Mouse (Mus musculus) heart, embryonic 15.5 days (tissue): ENCODE results near the gene Pkd2. TPM values are rescaled to one million over a fixed set of nuclear protein-coding genes. Genes with fewer than 3 reads are reported as not detected.

Experiments used
- ATAC-seq: fragments of 200-750 bp; cut with Nextera tagmentation; replicated peaks from 2 replicates; pipeline ENCODE4 v1.8.0; 2017; ENCODE audit warnings: low read depth, moderate TSS enrichment; ENCODE audit not compliant: insufficient number of reproducible peaks, insufficient read depth, low FRiP score
- H3K27ac ChIP-seq: fragments of 300-500 bp; sonication (generic); 2 replicates; pipeline ENCODE4 v1.5.1; 2015; ENCODE audit warnings: mild to moderate bottlenecking, inconsistent platforms
- H3K27me3 ChIP-seq: fragments of 300-500 bp; sonication (generic); 2 replicates; pipeline ENCODE4 v1.6.1; 2015; ENCODE audit warnings: inconsistent platforms
- H3K36me3 ChIP-seq: fragments of 300-500 bp; sonication (generic); 2 replicates; pipeline ENCODE4 v1.6.1; 2015; ENCODE audit warnings: mild to moderate bottlenecking, inconsistent platforms
- H3K4me1 ChIP-seq: fragments of 300-500 bp; sonication (generic); replicated peaks from 2 replicates; pipeline ENCODE4 v1.6.1; 2015; ENCODE audit warnings: inconsistent platforms
- H3K4me2 ChIP-seq: fragments of 300-500 bp; sonication (generic); 2 replicates; pipeline ENCODE4 v1.6.1; 2015; ENCODE audit warnings: inconsistent platforms, mild to moderate bottlenecking, moderate library complexity
- H3K4me3 ChIP-seq: fragments of 300-500 bp; sonication (generic); 2 replicates; pipeline ENCODE4 v1.5.1; 2015; ENCODE audit warnings: mild to moderate bottlenecking, inconsistent platforms
- H3K9ac ChIP-seq: fragments of 300-500 bp; sonication (generic); 2 replicates; pipeline ENCODE4 v1.6.1; 2015; ENCODE audit warnings: mild to moderate bottlenecking, inconsistent platforms
- H3K9me3 ChIP-seq: fragments of 300-500 bp; sonication (generic); replicated peaks from 2 replicates; pipeline ENCODE4 v1.6.1; 2016; ENCODE audit warnings: inconsistent platforms
- WGBS: fragments of 180-500 bp; shearing (Covaris S2); methylation state at CpG from one replicate; pipeline ENCODE4 v1.1.7; 2015; ENCODE audit warnings: mixed read lengths; 5-methylcytosine and 5-hydroxymethylcytosine counted together
- polyA plus RNA-seq: library from polyadenylated mRNA; unstranded; fragments of >200 nt; fragmentation: Nextera tagmentation; extraction: Ambion mirVana; gene quantifications from 2 replicates; pipeline ENCODE4 v1.2.1, GENCODE M21; 2015

The Pkd2 gene
- polyA plus RNA-seq = 8.0 and 9.4 TPM in 2 replicates

GRCm38 (mm10) chr5:104458832-104459705 lies at the start of gene Pkd2:
Gene Pkd2 (plus strand): TSS chr5:104459450.
- ATAC-seq = peak; percentile 91
- 12% methylated on average over 42 of the region's 46 CpGs for WGBS
- Histone ChIP-seq H3K4me2 (peak within 1 kb of the TSS; percentile 68), H3K9ac (peak within 1 kb of the TSS; percentile 94), H3K9me3 (no peaks in the 10 kb centered on the region), H3K4me3 (peak within 1 kb of the TSS; percentile 89), H3K27me3 (no peaks in the 10 kb centered on the region), H3K27ac (peak within 1 kb of the TSS; percentile 94), H3K36me3 (no peaks in the 10 kb centered on the region), H3K4me1 (peaks cover 11% of the 10 kb centered on the region)

- no peaks in the 10 kb centered on the region for H3K27me3 ChIP-seq
- H3K9me3 ChIP-seq = no peaks in the 10 kb centered on the region
- no peak overlapping the region for H3K27ac ChIP-seq
- no peak overlapping the region for H3K9ac ChIP-seq
- H3K36me3 ChIP-seq = no peaks in the 10 kb centered on the region
- no peaks in the 10 kb centered on the region for H3K4me1 ChIP-seq
- no peak for ATAC-seq
- no peak overlapping the region for H3K4me2 ChIP-seq
- H3K4me3 ChIP-seq = no peak overlapping the region
- 70% methylated on average over 2 of the region's 2 CpGs for WGBS
These were observed 43.3 kb upstream of the Pkd2 start for GRCm38 (mm10) chr5:104415999-104416398.

GRCm38 (mm10) chr5:104417028-104417427 lies 42.2 kb upstream of the Pkd2 start:
- no peaks in the 10 kb centered on the region for H3K4me1 ChIP-seq
- no peak for ATAC-seq
- H3K9me3 ChIP-seq = no peaks in the 10 kb centered on the region
- 68% methylated on average over 3 of the region's 3 CpGs for WGBS
- H3K4me2 ChIP-seq = no peak overlapping the region
- H3K36me3 ChIP-seq = no peaks in the 10 kb centered on the region
- H3K9ac ChIP-seq = no peak overlapping the region
- H3K27ac ChIP-seq = no peak overlapping the region
- H3K4me3 ChIP-seq = no peak overlapping the region
- no peaks in the 10 kb centered on the region for H3K27me3 ChIP-seq

GRCm38 (mm10) chr5:104417721-104418120 lies 41.5 kb upstream of the Pkd2 start:
- Histone ChIP-seq H3K27me3 (no peaks in the 10 kb centered on the region), H3K27ac (no peak overlapping the region), H3K36me3 (no peaks in the 10 kb centered on the region), H3K9me3 (no peaks in the 10 kb centered on the region), H3K9ac (no peak overlapping the region), H3K4me2 (no peak overlapping the region), H3K4me3 (no peak overlapping the region), H3K4me1 (no peaks in the 10 kb centered on the region)
- no peak for ATAC-seq
- WGBS = 74% methylated on average over 1 of the region's 1 CpGs

- no peak overlapping the region for H3K27ac ChIP-seq
- no peaks in the 10 kb centered on the region for H3K9me3 ChIP-seq
- H3K4me3 ChIP-seq = no peak overlapping the region
- H3K4me1 ChIP-seq = no peaks in the 10 kb centered on the region
- no peak overlapping the region for H3K4me2 ChIP-seq
- no peak overlapping the region for H3K9ac ChIP-seq
- ATAC-seq = no peak
- 64% methylated on average over 2 of the region's 2 CpGs for WGBS
- H3K27me3 ChIP-seq = no peaks in the 10 kb centered on the region
- no peaks in the 10 kb centered on the region for H3K36me3 ChIP-seq
These were observed 37.2 kb upstream of the Pkd2 start for GRCm38 (mm10) chr5:104422039-104422438.

- no peaks in the 10 kb centered on the region for H3K27me3 ChIP-seq
- ATAC-seq = no peak
- H3K9ac ChIP-seq = no peak overlapping the region
- no peaks in the 10 kb centered on the region for H3K36me3 ChIP-seq
- H3K9me3 ChIP-seq = no peaks in the 10 kb centered on the region
- 78% methylated on average over 3 of the region's 3 CpGs for WGBS
- no peak overlapping the region for H3K4me3 ChIP-seq
- no peaks in the 10 kb centered on the region for H3K4me1 ChIP-seq
- no peak overlapping the region for H3K27ac ChIP-seq
- H3K4me2 ChIP-seq = no peak overlapping the region
These were observed 35.4 kb upstream of the Pkd2 start for GRCm38 (mm10) chr5:104423861-104424260.

- Histone ChIP-seq H3K4me3 (no peak overlapping the region), H3K27ac (no peak overlapping the region), H3K9me3 (no peaks in the 10 kb centered on the region), H3K27me3 (no peaks in the 10 kb centered on the region), H3K4me2 (no peak overlapping the region), H3K4me1 (no peaks in the 10 kb centered on the region), H3K9ac (no peak overlapping the region), H3K36me3 (no peaks in the 10 kb centered on the region)
- 59% methylated on average over 8 of the region's 8 CpGs for WGBS
- no peak for ATAC-seq
These were observed 33.3 kb upstream of the Pkd2 start for GRCm38 (mm10) chr5:104425949-104426348.

GRCm38 (mm10) chr5:104432886-104433285 lies 26.4 kb upstream of the Pkd2 start:
- no peak for ATAC-seq
- H3K4me2 ChIP-seq = peak overlapping the region; percentile 53
- no peaks in the 10 kb centered on the region for H3K36me3 ChIP-seq
- H3K9ac ChIP-seq = no peak overlapping the region
- no peak overlapping the region for H3K27ac ChIP-seq
- H3K4me1 ChIP-seq = peaks cover 7% of the 10 kb centered on the region; the same call in 1 of the 2 replicates
- H3K9me3 ChIP-seq = no peaks in the 10 kb centered on the region
- 0 out of 2 replicates have a peak overlapping the region, but pooled peaks have one; percentile 13 for H3K4me3 ChIP-seq
- WGBS = 35% methylated on average over 12 of the region's 12 CpGs
- H3K27me3 ChIP-seq = no peaks in the 10 kb centered on the region

- Histone ChIP-seq H3K9me3 (no peaks in the 10 kb centered on the region), H3K9ac (no peak overlapping the region), H3K36me3 (no peaks in the 10 kb centered on the region), H3K27me3 (no peaks in the 10 kb centered on the region), H3K27ac (no peak overlapping the region), H3K4me1 (peaks cover 7% of the 10 kb centered on the region; the same call in 1 of the 2 replicates), H3K4me3 (no peak overlapping the region), H3K4me2 (no peak overlapping the region)
- WGBS = 40% methylated on average over 6 of the region's 6 CpGs
- ATAC-seq = no peak
These were observed 25.2 kb upstream of the Pkd2 start for GRCm38 (mm10) chr5:104433968-104434565.

GRCm38 (mm10) chr5:104434835-104435301 lies 24.4 kb upstream of the Pkd2 start, which contains the start of gene Spp1:
Gene Spp1 (plus strand): TSS chr5:104435118.
- Histone ChIP-seq H3K9me3 (no peaks in the 10 kb centered on the region), H3K27me3 (no peaks in the 10 kb centered on the region), H3K9ac (no peak within 1 kb of the TSS), H3K4me2 (no peak within 1 kb of the TSS), H3K4me3 (no peak within 1 kb of the TSS), H3K36me3 (no peaks in the 10 kb centered on the region), H3K4me1 (peaks cover 7% of the 10 kb centered on the region; the same call in 1 of the 2 replicates), H3K27ac (no peak within 1 kb of the TSS)
- ATAC-seq = no peak
- WGBS = 46% methylated on average over 7 of the region's 7 CpGs

- WGBS = 80% methylated on average over 7 of the region's 7 CpGs
- Histone ChIP-seq H3K9ac (no peak overlapping the region), H3K27me3 (no peaks in the 10 kb centered on the region), H3K9me3 (no peaks in the 10 kb centered on the region), H3K27ac (no peak overlapping the region), H3K36me3 (no peaks in the 10 kb centered on the region), H3K4me2 (no peak overlapping the region), H3K4me1 (peaks cover 7% of the 10 kb centered on the region; the same call in 1 of the 2 replicates), H3K4me3 (no peak overlapping the region)
- ATAC-seq = no peak
These were observed 22.7 kb upstream of the Pkd2 start for GRCm38 (mm10) chr5:104436406-104437076.
